Mouse (Mus musculus) G1E (cell line): ENCODE measurements at regions not wholly inside any gene's neighbourhood (a gene's known extent, or its start where the extent isn't known, plus 50 kb on each side); places are given as distances from the start of the nearest gene placed in this dataset.

Source experiments
- ATAC-seq: 2 replicates; pipeline ENCODE4 v1.8.0; 2016; ENCODE audit warnings: mild to moderate bottlenecking; ENCODE audit not compliant: insufficient number of reproducible peaks, poor library complexity, low FRiP score, severe bottlenecking; ENCODE audit errors: extremely low read depth
- DNase-seq: peaks from one replicate; pipeline ENCODE4 v3.0.0; 2012; ENCODE audit warnings: low spot score
- H3K27me3 ChIP-seq: 2 replicates; pipeline ENCODE4 v1.6.1; 2012; ENCODE audit warnings: mild to moderate bottlenecking, low read length, inconsistent platforms; ENCODE audit not compliant: insufficient read depth
- H3K36me3 ChIP-seq: replicated peaks from 2 replicates; pipeline ENCODE3; 2012; ENCODE audit warnings: mild to moderate bottlenecking, inconsistent platforms
- H3K4me1 ChIP-seq: 2 replicates; pipeline ENCODE4 v1.6.1; 2012; ENCODE audit warnings: low read depth, low read length, inconsistent platforms, mixed read lengths; ENCODE audit not compliant: insufficient read depth
- H3K4me3 ChIP-seq: 2 replicates; pipeline ENCODE4 v1.5.1; 2012; ENCODE audit warnings: low read depth, mild to moderate bottlenecking, inconsistent platforms, low read length, moderate library complexity, mixed read lengths
- H3K9me3 ChIP-seq: replicated peaks from 2 replicates; pipeline ENCODE4 v1.6.1; 2012; ENCODE audit warnings: inconsistent platforms
- CTCF ChIP-seq: IDR thresholded peaks from 2 replicates; pipeline ENCODE4 v1.5.1; 2012; ENCODE audit warnings: low read depth, low read length, inconsistent platforms, mixed read lengths
- GATA1 ChIP-seq: IDR thresholded peaks from 2 replicates; pipeline ENCODE4 v1.6.1; 2012; ENCODE audit warnings: borderline replicate concordance, low read length, inconsistent platforms, mixed read lengths
- GATA2 ChIP-seq: IDR thresholded peaks from 2 replicates; pipeline ENCODE4 v1.6.1; 2012; ENCODE audit warnings: low read depth, low read length, inconsistent platforms, borderline replicate concordance
- POLR2AphosphoS5 ChIP-seq: IDR thresholded peaks from 2 replicates; pipeline ENCODE4 v1.6.1; 2012; ENCODE audit warnings: low read depth, low read length, inconsistent platforms; ENCODE audit not compliant: insufficient replicate concordance
- TAL1 ChIP-seq: conservative IDR thresholded peaks from 2 replicates; pipeline ENCODE4 v1.6.1; 2012; ENCODE audit warnings: low read depth, low read length, inconsistent platforms, mixed read lengths

- no peaks in the 10 kb centered on the region for H3K4me1 ChIP-seq
- ATAC-seq, result no peak
- TF ChIP-seq TAL1 (no peak), POLR2AphosphoS5 (no peak), CTCF (no peak), GATA1 (no peak), GATA2 (no peak)
These were observed 157.0 kb downstream of the Chst1 start for GRCm38 (mm10) chr2:92756491-92756890.

GRCm38 (mm10) chr2:92758775-92759174 is 156.1 kb upstream of the Syt13 start:
- no peak for TF ChIP-seq CTCF
- TF ChIP-seq GATA2, result no peak
- no peak for TF ChIP-seq POLR2AphosphoS5
- TF ChIP-seq GATA1, result no peak
- no peak for TF ChIP-seq TAL1
- Histone ChIP-seq H3K27me3 (peaks cover 5% of the 10 kb centered on the region; the same call in 1 of the 2 replicates), H3K4me3 (no peak overlapping the region), H3K36me3 (no peaks in the 10 kb centered on the region), H3K4me1 (no peaks in the 10 kb centered on the region), H3K9me3 (no peaks in the 10 kb centered on the region)
- no peak for DNase-seq
- ATAC-seq, result no peak

More at GRCm38 (mm10) chr2:92756491-92756890, 157.0 kb downstream of the Chst1 start:
- DNase-seq, result no peak
- no peak overlapping the region for H3K4me3 ChIP-seq
- H3K36me3 ChIP-seq, result no peaks in the 10 kb centered on the region
- H3K27me3 ChIP-seq, result peaks cover 8% of the 10 kb centered on the region; the same call in 1 of the 2 replicates
- no peaks in the 10 kb centered on the region for H3K9me3 ChIP-seq

- Histone ChIP-seq H3K36me3 (no peaks in the 10 kb centered on the region), H3K27me3 (no peaks in the 10 kb centered on the region), H3K4me3 (no peak overlapping the region), H3K4me1 (no peaks in the 10 kb centered on the region), H3K9me3 (no peaks in the 10 kb centered on the region)
- no peak for ATAC-seq
- TF ChIP-seq TAL1 (no peak), POLR2AphosphoS5 (no peak), GATA2 (no peak), CTCF (no peak), GATA1 (no peak)
- DNase-seq, result no peak
These were observed 150.8 kb upstream of the Syt13 start for GRCm38 (mm10) chr2:92763881-92764635.

GRCm38 (mm10) chr2:92767476-92768005 is 147.4 kb upstream of the Syt13 start:
- TF ChIP-seq POLR2AphosphoS5 (no peak), CTCF (no peak), GATA2 (no peak)
- H3K27me3 ChIP-seq, result peaks cover 3% of the 10 kb centered on the region; the same call in 1 of the 2 replicates
- no peak for DNase-seq
- no peak overlapping the region for H3K4me3 ChIP-seq
- ATAC-seq, result no peak
- H3K4me1 ChIP-seq, result no peaks in the 10 kb centered on the region
- no peaks in the 10 kb centered on the region for H3K9me3 ChIP-seq
- no peaks in the 10 kb centered on the region for H3K36me3 ChIP-seq

- peaks cover 3% of the 10 kb centered on the region; the same call in 1 of the 2 replicates for H3K27me3 ChIP-seq
- H3K9me3 ChIP-seq, result no peaks in the 10 kb centered on the region
- ATAC-seq (no peak), DNase-seq (no peak)
- no peak overlapping the region for H3K4me3 ChIP-seq
- TF ChIP-seq CTCF (no peak), POLR2AphosphoS5 (no peak), GATA1 (no peak), TAL1 (no peak), GATA2 (no peak)
- no peaks in the 10 kb centered on the region for H3K4me1 ChIP-seq
- no peaks in the 10 kb centered on the region for H3K36me3 ChIP-seq
These were observed 146.8 kb upstream of the Syt13 start for GRCm38 (mm10) chr2:92768088-92768487.

GRCm38 (mm10) chr2:92769061-92769460 is 145.8 kb upstream of the Syt13 start:
- no peak for TF ChIP-seq TAL1
- no peak for TF ChIP-seq CTCF
- no peak for TF ChIP-seq GATA1
- no peak for TF ChIP-seq POLR2AphosphoS5
- no peak for TF ChIP-seq GATA2
- Histone ChIP-seq H3K4me3 (no peak overlapping the region), H3K4me1 (no peaks in the 10 kb centered on the region), H3K27me3 (peaks cover 3% of the 10 kb centered on the region; the same call in 1 of the 2 replicates), H3K36me3 (no peaks in the 10 kb centered on the region), H3K9me3 (no peaks in the 10 kb centered on the region)
- DNase-seq (no peak), ATAC-seq (no peak)
